Mouse (Mus musculus) bone marrow, adult 2 months (tissue): ENCODE data around the gene Zfp638.

Experiments
- CTCF ChIP-seq: fragments of 200-500 bp; IDR thresholded peaks from 2 replicates; pipeline ENCODE4 v1.5.1; 2011; ENCODE audit warnings: low read length, control low read depth; ENCODE audit not compliant: control insufficient read depth, insufficient read depth
- POLR2A ChIP-seq: fragments of 200-500 bp; IDR thresholded peaks from 2 replicates; pipeline ENCODE4 v1.6.1; 2011; ENCODE audit warnings: low read depth, mild to moderate bottlenecking, control low read depth, low read length, borderline replicate concordance; ENCODE audit not compliant: control insufficient read depth

- TF ChIP-seq CTCF (no peak), POLR2A (no peak)
These were observed 38.4 kb downstream of the Zfp638 start for GRCm38 (mm10) chr6:83905276-83905675.
